Mouse (Mus musculus) forebrain, embryonic 10.5 days (tissue): Measurements from ENCODE around the gene Gpm6b. TPM values are rescaled to one million over a fixed set of nuclear protein-coding genes. Genes with fewer than 3 reads are reported as not detected.

Experiments
- DNase-seq: peaks from one replicate; pipeline ENCODE4 v3.0.0-alpha.2; 2017; ENCODE audit warnings: low spot score; ENCODE audit errors: extremely low spot score
- H3K27ac ChIP-seq: fragments of 300-500 bp; sonication (generic); 2 replicates; pipeline ENCODE4 v1.5.1; 2016; ENCODE audit warnings: mild to moderate bottlenecking
- H3K27me3 ChIP-seq: fragments of 300-500 bp; sonication (generic); 2 replicates; pipeline ENCODE4 v1.6.1; 2016; ENCODE audit warnings: mild to moderate bottlenecking; ENCODE audit not compliant: poor library complexity, severe bottlenecking
- H3K36me3 ChIP-seq: fragments of 300-500 bp; sonication (generic); replicated peaks from 2 replicates; pipeline ENCODE4 v1.6.1; 2016; ENCODE audit warnings: mild to moderate bottlenecking, moderate library complexity
- H3K4me1 ChIP-seq: fragments of 300-500 bp; sonication (generic); 2 replicates; pipeline ENCODE4 v1.6.1; 2016
- H3K4me3 ChIP-seq: fragments of 300-500 bp; sonication (generic); 2 replicates; pipeline ENCODE4 v1.5.1; 2016; ENCODE audit warnings: mild to moderate bottlenecking, moderate library complexity
- H3K9me3 ChIP-seq: fragments of 300-500 bp; sonication (generic); 2 replicates; pipeline ENCODE4 v1.6.1; 2016; ENCODE audit warnings: mild to moderate bottlenecking, moderate library complexity
- WGBS: fragments of 180-500 bp; shearing (Covaris S2); methylation state at CpG from one replicate; pipeline ENCODE4 v1.1.7; 2016; 5-methylcytosine and 5-hydroxymethylcytosine counted together
- polyA plus RNA-seq: library from polyadenylated mRNA; unstranded; fragments of >200 nt; fragmentation: Nextera tagmentation; extraction: Ambion mirVana; gene quantifications from 2 replicates; pipeline ENCODE4 v1.2.1, GENCODE M21; 2016

The Gpm6b gene
- polyA plus RNA-seq = 37.1 and 43.5 TPM in 2 replicates

- peak; percentile 42 for DNase-seq
- H3K4me1 ChIP-seq = peaks cover 10% of the 10 kb centered on the region; the same call in 1 of the 2 replicates
- H3K4me3 ChIP-seq = peak within 1 kb of the TSS; percentile 63
- H3K27me3 ChIP-seq = peaks cover 95% of the 10 kb centered on the region
- no peaks in the 10 kb centered on the region for H3K36me3 ChIP-seq
- 32% methylated on average over 63 of the region's 63 CpGs for WGBS
- H3K27ac ChIP-seq = peak within 1 kb of the TSS; percentile 79
- no peaks in the 10 kb centered on the region for H3K9me3 ChIP-seq
Measured at GRCm38 (mm10) chrX:166238831-166239460, at the start of gene Gpm6b. Gene Gpm6b (plus strand): TSS chrX:166238911.

- Histone ChIP-seq H3K9me3 (no peaks in the 10 kb centered on the region), H3K36me3 (peaks cover 12% of the 10 kb centered on the region), H3K27ac (no peak overlapping the region), H3K4me3 (no peak overlapping the region), H3K4me1 (no peaks in the 10 kb centered on the region), H3K27me3 (peaks cover 77% of the 10 kb centered on the region)
- no peak for DNase-seq
Measured at GRCm38 (mm10) chrX:166196327-166196726, 42.4 kb upstream of the Gpm6b start.

- 86% methylated on average over 2 of the region's 2 CpGs for WGBS
- H3K27ac ChIP-seq = no peak overlapping the region
- no peaks in the 10 kb centered on the region for H3K4me1 ChIP-seq
- H3K9me3 ChIP-seq = no peaks in the 10 kb centered on the region
- no peak overlapping the region for H3K4me3 ChIP-seq
- peaks cover 4% of the 10 kb centered on the region for H3K36me3 ChIP-seq
- peaks cover 73% of the 10 kb centered on the region for H3K27me3 ChIP-seq
- no peak for DNase-seq
Measured at GRCm38 (mm10) chrX:166198266-166198665, 40.4 kb upstream of the Gpm6b start.

- Histone ChIP-seq H3K27ac (no peak overlapping the region), H3K9me3 (no peaks in the 10 kb centered on the region), H3K4me3 (no peak overlapping the region), H3K36me3 (peaks cover 4% of the 10 kb centered on the region), H3K27me3 (peaks cover 75% of the 10 kb centered on the region), H3K4me1 (no peaks in the 10 kb centered on the region)
- no peak for DNase-seq
Measured at GRCm38 (mm10) chrX:166199812-166200211, 38.9 kb upstream of the Gpm6b start.

GRCm38 (mm10) chrX:166214576-166214975 lies 24.1 kb upstream of the Gpm6b start:
- peaks cover 90% of the 10 kb centered on the region for H3K27me3 ChIP-seq
- no peaks in the 10 kb centered on the region for H3K9me3 ChIP-seq
- no peaks in the 10 kb centered on the region for H3K4me1 ChIP-seq
- no peaks in the 10 kb centered on the region for H3K36me3 ChIP-seq
- H3K4me3 ChIP-seq = no peak overlapping the region
- no peak overlapping the region for H3K27ac ChIP-seq
- 79% methylated on average over 2 of the region's 2 CpGs for WGBS
- no peak for DNase-seq

GRCm38 (mm10) chrX:166216248-166216647 lies 22.5 kb upstream of the Gpm6b start:
- no peak for DNase-seq
- no peaks in the 10 kb centered on the region for H3K36me3 ChIP-seq
- H3K27me3 ChIP-seq = peaks cover 92% of the 10 kb centered on the region
- H3K4me3 ChIP-seq = no peak overlapping the region
- H3K9me3 ChIP-seq = no peaks in the 10 kb centered on the region
- 91% methylated on average over 6 of the region's 6 CpGs for WGBS
- no peak overlapping the region for H3K27ac ChIP-seq
- H3K4me1 ChIP-seq = no peaks in the 10 kb centered on the region

- 88% methylated on average over 8 of the region's 8 CpGs for WGBS
- H3K4me1 ChIP-seq = no peaks in the 10 kb centered on the region
- no peaks in the 10 kb centered on the region for H3K9me3 ChIP-seq
- peaks cover 93% of the 10 kb centered on the region for H3K27me3 ChIP-seq
- no peak overlapping the region for H3K27ac ChIP-seq
- H3K4me3 ChIP-seq = no peak overlapping the region
- no peak for DNase-seq
- H3K36me3 ChIP-seq = no peaks in the 10 kb centered on the region
Measured at GRCm38 (mm10) chrX:166216720-166217119, 22.0 kb upstream of the Gpm6b start.

GRCm38 (mm10) chrX:166219331-166219730 lies 19.4 kb upstream of the Gpm6b start:
- Histone ChIP-seq H3K4me3 (no peak overlapping the region), H3K27ac (no peak overlapping the region)
- WGBS = 69% methylated on average over 5 of the region's 5 CpGs

GRCm38 (mm10) chrX:166226856-166227255 lies 11.9 kb upstream of the Gpm6b start:
- no peak overlapping the region for H3K4me3 ChIP-seq
- H3K27me3 ChIP-seq = peaks cover 93% of the 10 kb centered on the region
- H3K4me1 ChIP-seq = no peaks in the 10 kb centered on the region
- 84% methylated on average over 5 of the region's 5 CpGs for WGBS
- DNase-seq = no peak
- H3K36me3 ChIP-seq = no peaks in the 10 kb centered on the region
- H3K9me3 ChIP-seq = no peaks in the 10 kb centered on the region
- no peak overlapping the region for H3K27ac ChIP-seq

More at GRCm38 (mm10) chrX:166219331-166219730, 19.4 kb upstream of the Gpm6b start:
- H3K9me3 ChIP-seq = no peaks in the 10 kb centered on the region
- H3K4me1 ChIP-seq = no peaks in the 10 kb centered on the region
- H3K27me3 ChIP-seq = peaks cover 92% of the 10 kb centered on the region
- H3K36me3 ChIP-seq = no peaks in the 10 kb centered on the region
- no peak for DNase-seq

GRCm38 (mm10) chrX:166229750-166230149 lies 9.0 kb upstream of the Gpm6b start:
- no peak for DNase-seq
- Histone ChIP-seq H3K27ac (no peak overlapping the region), H3K36me3 (no peaks in the 10 kb centered on the region), H3K4me3 (no peak overlapping the region), H3K27me3 (peaks cover 94% of the 10 kb centered on the region), H3K4me1 (no peaks in the 10 kb centered on the region), H3K9me3 (no peaks in the 10 kb centered on the region)
- WGBS = 82% methylated on average over 3 of the region's 3 CpGs

- no peaks in the 10 kb centered on the region for H3K36me3 ChIP-seq
- DNase-seq = no peak
- 91% methylated on average over 6 of the region's 6 CpGs for WGBS
- no peak overlapping the region for H3K4me3 ChIP-seq
- H3K4me1 ChIP-seq = no peaks in the 10 kb centered on the region
- H3K27me3 ChIP-seq = peaks cover 92% of the 10 kb centered on the region
- H3K27ac ChIP-seq = no peak overlapping the region
- H3K9me3 ChIP-seq = no peaks in the 10 kb centered on the region
Measured at GRCm38 (mm10) chrX:166230515-166231267, 8.0 kb upstream of the Gpm6b start.

- Histone ChIP-seq H3K4me1 (peaks cover 10% of the 10 kb centered on the region; the same call in 1 of the 2 replicates), H3K27me3 (peaks cover 94% of the 10 kb centered on the region), H3K4me3 (no peak overlapping the region), H3K27ac (no peak overlapping the region), H3K36me3 (no peaks in the 10 kb centered on the region), H3K9me3 (no peaks in the 10 kb centered on the region)
- WGBS = 62% methylated on average over 2 of the region's 2 CpGs
- no peak for DNase-seq
Measured at GRCm38 (mm10) chrX:166236131-166236530, 2.6 kb upstream of the Gpm6b start.

- Histone ChIP-seq H3K4me3 (peak overlapping the region; percentile 63), H3K4me1 (peaks cover 10% of the 10 kb centered on the region; the same call in 1 of the 2 replicates), H3K27ac (peak overlapping the region; percentile 79), H3K9me3 (no peaks in the 10 kb centered on the region), H3K36me3 (no peaks in the 10 kb centered on the region), H3K27me3 (peaks cover 96% of the 10 kb centered on the region)
- WGBS = 28% methylated on average over 13 of the region's 13 CpGs
- no peak for DNase-seq
Measured at GRCm38 (mm10) chrX:166239520-166239919, 809 bp downstream of the Gpm6b start.
